Mouse (Mus musculus) forebrain, embryonic 10.5 days (tissue): ENCODE measurements at regions not wholly inside any gene's neighbourhood (a gene's known extent, or its start where the extent isn't known, plus 50 kb on each side); places are given as distances from the start of the nearest gene placed in this dataset.

Experiments
- DNase-seq: peaks from one replicate; pipeline ENCODE4 v3.0.0-alpha.2; 2017; ENCODE audit warnings: low spot score; ENCODE audit errors: extremely low spot score
- H3K27ac ChIP-seq: fragments of 300-500 bp; sonication (generic); 2 replicates; pipeline ENCODE4 v1.5.1; 2016; ENCODE audit warnings: mild to moderate bottlenecking
- H3K27me3 ChIP-seq: fragments of 300-500 bp; sonication (generic); 2 replicates; pipeline ENCODE4 v1.6.1; 2016; ENCODE audit warnings: mild to moderate bottlenecking; ENCODE audit not compliant: poor library complexity, severe bottlenecking
- H3K36me3 ChIP-seq: fragments of 300-500 bp; sonication (generic); replicated peaks from 2 replicates; pipeline ENCODE4 v1.6.1; 2016; ENCODE audit warnings: mild to moderate bottlenecking, moderate library complexity
- H3K4me1 ChIP-seq: fragments of 300-500 bp; sonication (generic); 2 replicates; pipeline ENCODE4 v1.6.1; 2016
- H3K4me3 ChIP-seq: fragments of 300-500 bp; sonication (generic); 2 replicates; pipeline ENCODE4 v1.5.1; 2016; ENCODE audit warnings: mild to moderate bottlenecking, moderate library complexity
- H3K9me3 ChIP-seq: fragments of 300-500 bp; sonication (generic); 2 replicates; pipeline ENCODE4 v1.6.1; 2016; ENCODE audit warnings: mild to moderate bottlenecking, moderate library complexity
- WGBS: fragments of 180-500 bp; shearing (Covaris S2); methylation state at CpG from one replicate; pipeline ENCODE4 v1.1.7; 2016; 5-methylcytosine and 5-hydroxymethylcytosine counted together

DNA sequence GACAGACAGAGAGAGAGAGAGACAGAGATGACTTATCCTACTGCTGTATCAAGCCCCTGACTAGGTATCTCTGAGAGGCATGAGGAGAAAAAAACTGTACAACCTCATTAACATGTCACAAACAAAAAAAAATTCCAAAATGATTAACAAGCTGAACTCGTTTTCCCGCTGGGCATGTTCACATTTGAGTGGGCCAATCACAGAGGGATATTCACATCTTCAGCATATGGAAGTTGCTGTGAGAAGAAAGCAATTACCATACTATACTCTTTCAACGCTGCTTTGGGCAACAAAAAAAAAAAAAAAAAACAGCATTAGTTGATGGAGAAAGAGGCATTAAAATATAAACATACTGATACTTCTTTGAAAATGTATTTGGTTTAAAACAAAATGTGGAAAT lies 148.8 kb upstream of the Negr1 start:
- no peaks in the 10 kb centered on the region for H3K4me1 ChIP-seq
- H3K36me3 ChIP-seq, result no peaks in the 10 kb centered on the region
- H3K27me3 ChIP-seq, result no peaks in the 10 kb centered on the region
- WGBS, result 87% methylated on average over 3 of the region's 3 CpGs
- DNase-seq, result no peak
- no peak overlapping the region for H3K4me3 ChIP-seq
- no peak overlapping the region for H3K27ac ChIP-seq
- H3K9me3 ChIP-seq, result no peaks in the 10 kb centered on the region

DNA sequence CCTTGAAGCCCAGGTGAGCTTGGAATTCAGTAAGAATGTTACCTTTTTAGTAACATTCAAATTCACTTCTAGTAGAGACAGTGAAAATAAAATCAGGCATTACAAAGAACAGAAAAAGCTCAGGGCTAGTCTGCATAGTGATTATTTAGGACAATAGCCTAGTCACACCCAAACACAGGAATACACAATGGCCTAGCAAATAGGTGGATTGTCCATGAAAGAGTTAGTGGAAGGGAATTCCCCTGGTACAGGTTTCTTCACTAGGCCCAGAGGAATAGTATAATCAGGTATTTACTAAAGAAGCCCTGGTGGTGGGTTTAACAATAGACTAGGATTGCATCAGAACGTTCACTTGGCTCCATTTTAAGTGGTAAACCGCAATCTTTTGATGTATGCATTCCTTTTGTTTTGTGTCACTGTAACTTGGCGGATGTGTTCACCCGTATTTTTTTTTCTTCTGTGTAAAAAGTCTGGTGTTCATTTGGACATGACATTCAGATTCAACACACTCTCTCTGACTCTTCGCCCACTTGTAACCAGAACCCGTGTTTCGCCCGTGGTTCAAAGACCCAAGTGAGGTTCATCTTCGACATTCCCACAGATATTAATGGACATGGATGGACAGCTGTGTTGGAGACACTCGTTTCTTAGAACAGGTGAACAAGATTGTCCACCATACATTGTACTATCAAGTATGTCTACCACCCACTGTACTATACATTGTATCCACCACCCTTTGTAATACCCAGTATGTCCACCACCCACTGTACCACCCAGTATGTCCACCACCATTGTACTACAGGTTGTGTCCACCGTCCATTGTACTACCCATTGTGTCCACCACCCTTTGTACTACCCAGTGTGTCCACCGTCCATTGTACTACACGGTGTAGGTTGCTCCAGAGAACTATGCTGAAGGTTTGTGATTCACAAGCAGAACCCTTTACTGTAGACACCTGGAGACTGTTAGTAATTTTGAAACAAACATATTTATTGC lies 146.9 kb upstream of the Negr1 start:
- H3K27me3 ChIP-seq, result no peaks in the 10 kb centered on the region
- no peaks in the 10 kb centered on the region for H3K36me3 ChIP-seq
- no peak overlapping the region for H3K27ac ChIP-seq
- DNase-seq, result no peak
- 92% methylated on average over 13 of the region's 13 CpGs for WGBS
- H3K9me3 ChIP-seq, result no peaks in the 10 kb centered on the region
- H3K4me1 ChIP-seq, result no peaks in the 10 kb centered on the region
- no peak overlapping the region for H3K4me3 ChIP-seq

DNA sequence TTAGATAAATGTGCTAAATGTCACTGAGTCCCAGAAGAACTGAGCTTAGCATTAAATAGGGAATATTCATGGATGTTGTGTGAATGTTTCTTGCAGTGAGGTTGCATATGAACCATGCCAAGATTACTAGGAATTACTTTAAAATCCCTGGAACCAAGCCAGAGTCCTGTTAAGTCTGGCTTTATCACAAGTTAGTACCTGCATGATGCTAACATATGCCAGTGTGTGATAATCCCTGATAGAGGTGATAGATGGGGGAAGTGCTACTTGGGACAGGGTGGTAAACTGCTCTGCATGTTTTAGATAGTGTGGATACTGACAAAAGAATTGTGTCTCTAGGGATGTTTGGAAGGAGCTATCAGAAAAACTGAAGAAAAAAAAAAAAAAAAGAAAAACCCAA lies 143.5 kb upstream of the Negr1 start:
- H3K27me3 ChIP-seq, result no peaks in the 10 kb centered on the region
- no peak for DNase-seq
- no peaks in the 10 kb centered on the region for H3K4me1 ChIP-seq
- no peak overlapping the region for H3K4me3 ChIP-seq
- no peak overlapping the region for H3K27ac ChIP-seq
- H3K36me3 ChIP-seq, result no peaks in the 10 kb centered on the region
- no peaks in the 10 kb centered on the region for H3K9me3 ChIP-seq

DNA sequence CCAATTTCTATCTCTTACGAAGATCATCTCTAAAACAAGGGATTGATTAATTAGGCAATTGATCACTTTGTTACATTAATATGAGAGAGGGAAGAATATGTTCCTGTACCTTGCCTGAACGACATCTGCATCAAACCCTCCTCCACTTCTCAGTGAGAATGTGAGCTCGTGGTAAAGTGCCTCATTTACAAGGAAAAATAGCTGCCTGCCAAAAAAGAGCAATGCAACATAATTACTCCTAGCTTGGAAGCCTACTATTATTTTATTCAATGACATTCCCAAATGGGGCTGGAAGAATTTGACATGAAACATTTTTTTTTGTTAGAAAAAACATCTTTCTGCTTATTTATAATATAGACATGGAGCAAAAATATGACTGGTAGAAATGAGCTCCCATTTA lies 138.5 kb upstream of the Negr1 start:
- WGBS, result 77% methylated on average over 3 of the region's 3 CpGs
- no peak overlapping the region for H3K4me3 ChIP-seq
- H3K9me3 ChIP-seq, result no peaks in the 10 kb centered on the region
- no peaks in the 10 kb centered on the region for H3K4me1 ChIP-seq
- H3K27ac ChIP-seq, result no peak overlapping the region
- no peak for DNase-seq
- H3K27me3 ChIP-seq, result no peaks in the 10 kb centered on the region
- H3K36me3 ChIP-seq, result no peaks in the 10 kb centered on the region

DNA sequence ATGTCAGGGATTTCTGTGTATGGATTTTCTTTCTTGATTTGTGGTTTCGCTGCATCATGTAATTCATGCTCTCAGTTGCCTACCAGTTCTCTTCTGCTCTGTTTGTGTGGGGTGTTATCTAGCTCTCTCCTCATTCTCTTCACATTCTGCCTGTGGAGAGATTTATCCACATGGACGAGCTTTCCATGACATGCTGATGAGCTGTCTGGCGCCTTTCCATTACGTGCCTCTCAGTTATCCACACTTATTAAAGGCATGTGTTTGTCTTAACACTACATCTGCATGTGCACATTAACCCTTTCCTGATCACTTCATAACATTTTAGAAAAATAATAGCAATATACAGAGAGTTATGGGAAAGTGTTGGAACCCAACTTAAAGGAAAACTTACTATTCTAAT lies 106.6 kb upstream of the Negr1 start:
- no peak overlapping the region for H3K4me3 ChIP-seq
- 66% methylated on average over 4 of the region's 4 CpGs for WGBS
- no peaks in the 10 kb centered on the region for H3K4me1 ChIP-seq
- no peaks in the 10 kb centered on the region for H3K27me3 ChIP-seq
- no peaks in the 10 kb centered on the region for H3K36me3 ChIP-seq
- DNase-seq, result no peak
- H3K27ac ChIP-seq, result no peak overlapping the region
- H3K9me3 ChIP-seq, result no peaks in the 10 kb centered on the region

DNA sequence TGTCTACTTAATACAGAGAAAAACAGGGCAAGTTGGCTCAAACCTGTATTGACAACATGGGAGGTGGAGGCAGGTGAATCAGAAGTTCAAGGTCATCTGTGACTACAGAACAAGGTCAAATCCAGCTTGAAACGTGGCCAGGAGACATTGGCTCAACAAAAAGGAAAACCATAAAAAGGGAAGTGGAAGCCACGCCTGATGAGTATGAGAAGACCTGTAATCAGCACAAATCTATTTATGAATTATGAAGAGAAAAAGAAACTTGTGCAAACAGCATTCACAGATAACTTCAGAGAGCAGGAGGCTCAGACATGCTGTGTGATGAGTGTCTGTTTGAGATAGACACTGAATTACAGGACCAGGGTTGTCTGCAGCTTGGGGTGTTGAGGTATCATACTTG lies 98.3 kb upstream of the Negr1 start:
- Histone ChIP-seq H3K36me3 (no peaks in the 10 kb centered on the region), H3K9me3 (no peaks in the 10 kb centered on the region), H3K27me3 (no peaks in the 10 kb centered on the region), H3K4me1 (no peaks in the 10 kb centered on the region), H3K4me3 (no peak overlapping the region), H3K27ac (no peak overlapping the region)
- 70% methylated on average over 2 of the region's 2 CpGs for WGBS
- DNase-seq, result no peak

DNA sequence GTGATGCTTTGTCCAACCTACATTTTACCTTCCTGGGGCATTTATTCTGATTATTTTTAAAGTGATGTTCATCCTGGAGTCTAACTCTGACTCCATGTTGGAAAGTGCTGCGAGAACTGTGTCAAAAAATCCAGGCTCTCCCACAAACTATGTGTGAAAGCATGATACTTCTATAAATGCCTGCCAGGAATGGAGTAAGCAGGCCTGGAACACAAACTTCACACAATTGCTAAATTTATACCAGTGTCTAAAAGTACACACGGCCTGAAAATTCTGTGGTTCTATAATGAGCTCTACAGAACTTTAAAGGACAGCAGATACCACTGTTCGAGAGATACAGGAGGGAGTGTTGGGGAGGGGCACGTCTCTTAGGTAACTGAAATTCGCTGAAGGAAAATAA lies 96.0 kb upstream of the Negr1 start:
- WGBS, result 86% methylated on average over 5 of the region's 5 CpGs

DNA sequence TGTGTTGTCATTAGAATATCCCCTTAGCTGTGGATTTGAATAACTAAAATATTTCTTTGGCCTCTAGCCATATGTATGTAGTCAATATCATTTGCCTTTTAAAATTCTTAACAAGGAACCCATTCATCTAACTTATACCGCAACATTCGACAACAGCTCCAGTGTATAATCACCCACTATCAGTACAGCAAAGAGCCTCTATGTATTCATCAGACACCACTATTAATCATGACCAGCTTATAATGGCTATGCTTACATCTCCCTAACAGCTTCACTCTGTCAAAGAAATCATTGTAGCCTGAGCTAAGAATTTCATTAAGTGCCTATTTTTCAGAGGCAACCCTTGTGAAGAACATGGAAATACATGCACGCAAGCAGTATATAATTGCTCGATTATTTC lies 88.9 kb upstream of the Negr1 start:
- H3K4me3 ChIP-seq, result no peak overlapping the region
- no peak for DNase-seq
- no peaks in the 10 kb centered on the region for H3K36me3 ChIP-seq
- H3K27ac ChIP-seq, result no peak overlapping the region
- H3K4me1 ChIP-seq, result no peaks in the 10 kb centered on the region
- H3K27me3 ChIP-seq, result no peaks in the 10 kb centered on the region
- WGBS, result 97% methylated on average over 4 of the region's 4 CpGs
- no peaks in the 10 kb centered on the region for H3K9me3 ChIP-seq

More for the DNA sequence above, 96.0 kb upstream of the Negr1 start:
- DNase-seq, result no peak
- no peaks in the 10 kb centered on the region for H3K27me3 ChIP-seq
- no peak overlapping the region for H3K27ac ChIP-seq
- no peaks in the 10 kb centered on the region for H3K36me3 ChIP-seq
- H3K4me1 ChIP-seq, result no peaks in the 10 kb centered on the region
- H3K4me3 ChIP-seq, result no peak overlapping the region
- H3K9me3 ChIP-seq, result no peaks in the 10 kb centered on the region
